Mouse (Mus musculus) MEL (cell line): ENCODE results near the gene Rplp2. TPM values are rescaled to one million over a fixed set of nuclear protein-coding genes. Genes with fewer than 3 reads are reported as not detected.
"Not testable (repeated sequence)": the region's sequence is repeated elsewhere in the genome, so short reads cannot be mapped to it uniquely, and the experiment has no call there.

Experiments
- DNase-seq: peaks from one replicate; pipeline ENCODE4 v3.0.0; 2011; ENCODE audit warnings: low read depth, low spot score
- H3K27ac ChIP-seq: 2 replicates; pipeline ENCODE4 v1.5.1; 2012; ENCODE audit warnings: low read depth, mild to moderate bottlenecking, control low read depth, low read length, moderate library complexity; ENCODE audit not compliant: control insufficient read depth
- H3K27me3 ChIP-seq, 2 experiments: fragments of 150-350 bp in 1 of 2; sonication (generic) in 1 of 2; 2 replicates each; pipeline ENCODE4 v1.6.1; 2012; ENCODE audit warnings: low read length in 2 of 2, mild to moderate bottlenecking in 2 of 2, improper control_type of control experiment in 1 of 2, moderate library complexity in 1 of 2; ENCODE audit not compliant: insufficient read depth in 2 of 2, control insufficient read depth in 1 of 2
- H3K36me3 ChIP-seq, 2 experiments: 2 replicates each; pipeline ENCODE4 v1.6.1; 2012 to 2014; ENCODE audit warnings: low read length in 2 of 2, improper control_type of control experiment in 1 of 2, inconsistent platforms in 1 of 2, mild to moderate bottlenecking in 1 of 2; ENCODE audit not compliant: insufficient read depth in 2 of 2, control insufficient read depth in 1 of 2
- H3K4me1 ChIP-seq, 2 experiments: fragments of 150-350 bp in 1 of 2; sonication (generic) in 1 of 2; 2 replicates each; pipeline ENCODE4 v1.6.1; 2012; ENCODE audit warnings: low read length in 2 of 2, improper control_type of control experiment in 1 of 2, mild to moderate bottlenecking in 1 of 2; ENCODE audit not compliant: insufficient read depth in 2 of 2, control insufficient read depth in 1 of 2
- H3K4me3 ChIP-seq, 2 experiments: fragments of 150-350 bp in 1 of 2; sonication (generic) in 1 of 2; 2 replicates each; pipeline ENCODE4 v1.5.1; 2012; ENCODE audit warnings: low read depth in 2 of 2, low read length in 2 of 2, mild to moderate bottlenecking in 2 of 2, moderate library complexity in 2 of 2, control low read depth in 1 of 2, improper control_type of control experiment in 1 of 2; ENCODE audit not compliant: control insufficient read depth in 1 of 2, insufficient read depth in 1 of 2
- H3K79me2 ChIP-seq: 2 replicates; pipeline ENCODE4 v1.6.1; 2012; ENCODE audit warnings: mild to moderate bottlenecking, low read length, moderate library complexity; ENCODE audit not compliant: control insufficient read depth, poor library complexity, insufficient read depth
- H3K9ac ChIP-seq: 2 replicates; pipeline ENCODE4 v1.6.1; 2012; ENCODE audit warnings: low read depth, mild to moderate bottlenecking, control low read depth, low read length, moderate library complexity; ENCODE audit not compliant: control insufficient read depth, poor library complexity, severe bottlenecking
- H3K9me3 ChIP-seq: fragments of 150-350 bp; sonication (generic); replicated peaks from 2 replicates; pipeline ENCODE4 v1.6.1; 2012; ENCODE audit warnings: mild to moderate bottlenecking, low read length, improper control_type of control experiment, moderate library complexity; ENCODE audit not compliant: insufficient read depth
- BHLHE40 ChIP-seq: IDR thresholded peaks from 2 replicates; pipeline ENCODE4 v1.6.1; 2012; ENCODE audit warnings: low read depth, mild to moderate bottlenecking, inconsistent platforms, low read length, improper control_type of control experiment, borderline replicate concordance
- CHD1 ChIP-seq: IDR thresholded peaks from 2 replicates; pipeline ENCODE4 v1.6.1; 2012; ENCODE audit warnings: low read depth, mild to moderate bottlenecking, inconsistent platforms, low read length, improper control_type of control experiment
- ETS1 ChIP-seq: IDR thresholded peaks from 2 replicates; pipeline ENCODE4 v1.6.1; 2012; ENCODE audit warnings: low read depth, mild to moderate bottlenecking, inconsistent platforms, low read length, improper control_type of control experiment, moderate library complexity
- GATA1 ChIP-seq: IDR thresholded peaks from 2 replicates; pipeline ENCODE4 v1.6.1; 2011; ENCODE audit warnings: low read depth, low read length, improper control_type of control experiment
- JUND ChIP-seq: IDR thresholded peaks from 2 replicates; pipeline ENCODE4 v1.6.1; 2011; ENCODE audit warnings: low read depth, mild to moderate bottlenecking, improper control_type of control experiment, low read length
- KAT2A ChIP-seq: conservative IDR thresholded peaks from 2 replicates; pipeline ENCODE4 v1.6.1; 2012; ENCODE audit warnings: low read depth, low read length, improper control_type of control experiment, inconsistent platforms
- NELFE ChIP-seq: IDR thresholded peaks from 2 replicates; pipeline ENCODE4 v1.6.1; 2011; ENCODE audit warnings: low read depth, low read length, improper control_type of control experiment
- NRF1 ChIP-seq: IDR thresholded peaks from 2 replicates; pipeline ENCODE4 v1.6.1; 2014; ENCODE audit warnings: low read depth, mild to moderate bottlenecking, inconsistent platforms, low read length, improper control_type of control experiment, moderate library complexity; ENCODE audit not compliant: poor library complexity, insufficient read depth, severe bottlenecking
- POLR2A ChIP-seq, 2 experiments: IDR thresholded peaks; 2 replicates each; pipeline ENCODE4 v1.6.1; 2011 to 2012; ENCODE audit warnings: low read length in 2 of 2, mild to moderate bottlenecking in 2 of 2, control low read depth in 1 of 2, improper control_type of control experiment in 1 of 2, low read depth in 1 of 2, moderate library complexity in 1 of 2; ENCODE audit not compliant: control insufficient read depth in 1 of 2, insufficient read depth in 1 of 2, poor library complexity in 1 of 2
- POLR2AphosphoS2 ChIP-seq: IDR thresholded peaks from 2 replicates; pipeline ENCODE4 v1.6.1; 2011; ENCODE audit warnings: low read length, improper control_type of control experiment
- POLR2AphosphoS5 ChIP-seq: IDR thresholded peaks from 2 replicates; pipeline ENCODE4 v1.6.1; 2012; ENCODE audit warnings: low read depth, borderline replicate concordance, mild to moderate bottlenecking, inconsistent platforms, low read length, moderate library complexity, mixed read lengths
- RAD21 ChIP-seq: IDR thresholded peaks from 2 replicates; pipeline ENCODE4 v1.6.1; 2011; ENCODE audit warnings: mild to moderate bottlenecking, low read depth, low read length, improper control_type of control experiment
- RCOR1 ChIP-seq: IDR thresholded peaks from 2 replicates; pipeline ENCODE4 v1.6.1; 2012; ENCODE audit warnings: low read depth, mild to moderate bottlenecking, inconsistent platforms, low read length, improper control_type of control experiment
- SIN3A ChIP-seq: IDR thresholded peaks from 2 replicates; pipeline ENCODE4 v1.6.1; 2012; ENCODE audit warnings: low read length, improper control_type of control experiment, inconsistent platforms
- SMC3 ChIP-seq: IDR thresholded peaks from 2 replicates; pipeline ENCODE4 v1.6.1; 2011; ENCODE audit warnings: low read depth, low read length, improper control_type of control experiment
- USF2 ChIP-seq, 2 experiments: IDR thresholded peaks; 2 replicates each; pipeline ENCODE4 v1.6.1; 2011 to 2012; ENCODE audit warnings: improper control_type of control experiment in 2 of 2, low read length in 2 of 2, borderline replicate concordance in 1 of 2, inconsistent platforms in 1 of 2, low read depth in 1 of 2, mild to moderate bottlenecking in 1 of 2; ENCODE audit not compliant: insufficient read depth in 1 of 2
- ZC3H11A ChIP-seq: IDR thresholded peaks from 2 replicates; pipeline ENCODE4 v1.6.1; 2012; ENCODE audit warnings: low read depth, mild to moderate bottlenecking, inconsistent platforms, low read length, improper control_type of control experiment
- ZNF384 ChIP-seq: IDR thresholded peaks from 2 replicates; pipeline ENCODE4 v1.6.1; 2012; ENCODE audit warnings: low read depth, mild to moderate bottlenecking, inconsistent platforms, low read length, improper control_type of control experiment
- polyA plus RNA-seq, 2 experiments: library from polyadenylated mRNA; stranded (reverse) in 1 of 2; unstranded in 1 of 2; fragments of >175 nt in 1 of 2; fragments of >200 nt in 1 of 2; gene quantifications; 2 replicates each; pipeline versions ENCODE4 v1.2.1 to v1.2.4; 2012; ENCODE audit warnings: low replicate concordance in 2 of 2, low read depth in 1 of 2; ENCODE audit not compliant: insufficient read length in 2 of 2, insufficient read depth in 1 of 2, missing spikeins in 1 of 2
- total RNA-seq: library from RNA; depleted of rRNA; stranded (reverse); fragments of 300-350 nt; gene quantifications from 2 replicates; pipeline ENCODE4 v1.2.3, GENCODE M21; 2012

The Rplp2 gene
- total and polyA plus RNA-seq, 3 experiments = 3,503 to 3,690 TPM; not detected in 1

DNA sequence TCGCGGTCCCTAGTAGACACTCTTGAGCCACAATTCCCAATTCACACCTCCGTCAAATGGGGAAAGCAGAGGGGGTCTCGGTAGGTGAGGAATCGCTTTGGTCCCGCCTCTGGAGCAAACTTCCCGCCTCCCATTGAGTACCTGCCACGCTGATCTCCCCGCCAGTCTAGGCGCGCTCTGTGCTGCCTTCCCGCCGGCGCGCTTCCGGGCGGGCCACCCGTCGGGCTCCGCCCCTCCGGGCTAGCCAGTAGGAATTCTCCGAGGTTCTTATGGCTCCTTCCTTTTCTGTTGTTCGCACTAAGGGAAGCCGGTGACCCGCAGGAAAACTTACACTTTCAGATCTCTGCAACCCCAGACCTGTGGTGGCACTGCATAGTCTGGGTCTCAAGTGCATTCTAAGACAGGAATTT is 3.3 kb upstream of the Rplp2 start, which contains the start of gene Pidd1 (continued):
- TF ChIP-seq ETS1 (no peak), POLR2AphosphoS5 (no peak), BHLHE40 (no peak), POLR2AphosphoS2 (peak; percentile 81), RAD21 (no peak), NELFE (peak; percentile 79), KAT2A (no peak; the same call in 1 of the 2 replicates), POLR2A (IDR thresholded peaks at IDR 0.05; ENCODE audit: control insufficient read depth in 1 of 2, insufficient read depth in 1 of 2, low read depth in 1 of 2, low read length in 2 of 2, poor library complexity in 1 of 2) (peak; percentile 66 to 91; a peak in 3 of 4 replicates), JUND (no peak), GATA1 (no peak), ZC3H11A (no peak), CHD1 (no peak), USF2 (IDR thresholded peaks at IDR 0.05; ENCODE audit: borderline replicate concordance in 1 of 2, insufficient read depth in 1 of 2, low read depth in 1 of 2, low read length in 2 of 2) (no peak), NRF1 (no peak)
- TF ChIP-seq, all 39 proteins: peak for 13

DNA sequence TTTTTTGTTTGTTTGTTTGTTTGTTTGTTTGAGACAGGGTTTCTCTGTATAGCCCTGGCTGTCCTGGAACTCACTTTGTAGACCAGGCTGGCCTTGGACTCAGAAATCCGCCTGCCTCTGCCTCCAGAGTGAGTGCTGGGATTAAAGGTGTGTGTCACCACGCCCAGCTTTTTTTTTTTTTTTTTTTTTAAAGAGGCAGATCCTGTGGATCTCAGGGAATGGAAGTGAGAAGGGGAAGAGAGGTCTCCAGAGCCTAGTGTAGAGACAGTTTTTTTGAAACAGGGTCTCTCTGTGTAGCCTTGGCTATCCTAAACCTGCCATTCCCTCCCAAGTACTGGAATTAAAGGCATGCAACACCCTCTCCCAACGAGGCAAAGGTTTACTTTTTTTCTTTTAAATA is 796 bp upstream of the Rplp2 start:
- H3K4me3 ChIP-seq = peak overlapping the region; percentile 45 to 87
- TF ChIP-seq ZNF384 = peak; percentile 83
- H3K27ac ChIP-seq = peak overlapping the region; percentile 69
- H3K4me1 ChIP-seq = peaks cover 0 to 36% of the 10 kb centered on the region in 2 experiments; a peak in 2 of 4 replicates
- peaks cover 46% of the 10 kb centered on the region for H3K79me2 ChIP-seq
- DNase-seq, H3K9me3 ChIP-seq, H3K27me3 ChIP-seq: not testable (repeated sequence)
- peaks cover 15 to 32% of the 10 kb centered on the region in 2 experiments for H3K36me3 ChIP-seq
- H3K9ac ChIP-seq = peak overlapping the region; percentile 80

DNA sequence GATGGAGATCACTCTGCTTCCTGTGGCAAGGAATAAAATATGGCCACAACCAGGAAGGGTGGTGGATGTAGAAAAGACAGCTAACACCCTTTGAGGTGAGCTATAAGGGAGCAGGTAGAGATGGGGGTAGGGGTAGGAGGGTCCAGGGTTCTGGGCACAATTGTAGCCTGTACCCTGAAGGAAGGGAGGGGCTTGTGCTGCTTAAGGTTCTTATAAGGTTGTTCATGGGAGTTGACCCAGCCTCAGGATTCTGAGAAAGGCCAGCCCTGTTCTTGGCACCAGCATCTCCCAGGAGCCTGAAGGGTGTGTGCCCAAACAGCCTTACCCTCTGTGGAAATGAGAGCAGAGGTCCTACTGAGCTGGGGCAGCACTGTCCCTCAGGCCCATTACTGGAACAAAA is 4.8 kb downstream of the Rplp2 start:
- H3K9me3 ChIP-seq = no peaks in the 10 kb centered on the region
- peaks cover 25% of the 10 kb centered on the region for H3K79me2 ChIP-seq
- no peak overlapping the region for H3K9ac ChIP-seq
- TF ChIP-seq SMC3 = no peak
- TF ChIP-seq RCOR1 = peak; percentile 12; the same call in 1 of the 2 replicates
- TF ChIP-seq SIN3A = no peak
- peak; percentile 82; the same call in 1 of the 2 replicates for TF ChIP-seq POLR2AphosphoS2
- peak; percentile 47 to 73; a peak in 3 of 4 replicates for TF ChIP-seq POLR2A (IDR thresholded peaks at IDR 0.05; ENCODE audit: control insufficient read depth in 1 of 2, insufficient read depth in 1 of 2, low read depth in 1 of 2, low read length in 2 of 2, poor library complexity in 1 of 2)
- TF ChIP-seq ZC3H11A = no peak
- no peak for TF ChIP-seq ETS1
- no peak overlapping the region for H3K27ac ChIP-seq
- H3K36me3 ChIP-seq = peaks cover 15 to 19% of the 10 kb centered on the region in 2 experiments
- H3K4me3 ChIP-seq = no peak overlapping the region
- peaks cover 0 to 26% of the 10 kb centered on the region in 2 experiments; a peak in 2 of 4 replicates for H3K4me1 ChIP-seq
- H3K27me3 ChIP-seq = no peaks in the 10 kb centered on the region
- DNase-seq = peak; percentile 61
